Mouse (Mus musculus): ENCODE measurements around the gene Sardh.

Sardh gene

GRCm38 (mm10) chr2:27164796-27165590, 83.1 kb downstream of the Sardh start, which contains the start of gene Dbh:
Gene Dbh (plus strand): TSS chr2:27165233.
- no peak for DNase-seq

- DNase-seq = no peak
Observed at GRCm38 (mm10) chr2:27163851-27164250, 84.3 kb downstream of the Sardh start.

GRCm38 (mm10) chr2:27162656-27163055, 85.5 kb downstream of the Sardh start:
- no peak for DNase-seq

- DNase-seq = no peak
Observed at GRCm38 (mm10) chr2:27161526-27161925, 86.6 kb downstream of the Sardh start.

- no peak for DNase-seq
Observed at GRCm38 (mm10) chr2:27156596-27156995, 91.5 kb downstream of the Sardh start.

- DNase-seq = no peak
Observed at GRCm38 (mm10) chr2:27154466-27155185, 93.5 kb downstream of the Sardh start.

- DNase-seq = no peak
Observed at GRCm38 (mm10) chr2:27149457-27149856, 98.7 kb downstream of the Sardh start.

- DNase-seq = no peak
Observed at GRCm38 (mm10) chr2:27146840-27147239, 101.3 kb downstream of the Sardh start.

- no peak for DNase-seq
Observed at GRCm38 (mm10) chr2:27144957-27145356, 103.2 kb downstream of the Sardh start.

GRCm38 (mm10) chr2:27141950-27142693, 106.0 kb downstream of the Sardh start, which contains the start of gene Fam163b:
Gene Fam163b (minus strand): TSS chr2:27142491.
- DNase-seq = no peak

All from lung, postnatal 36 days (tissue).